Comparison of ENCODE assay signal across 15 mouse cellular contexts in the genomic region with DNA sequence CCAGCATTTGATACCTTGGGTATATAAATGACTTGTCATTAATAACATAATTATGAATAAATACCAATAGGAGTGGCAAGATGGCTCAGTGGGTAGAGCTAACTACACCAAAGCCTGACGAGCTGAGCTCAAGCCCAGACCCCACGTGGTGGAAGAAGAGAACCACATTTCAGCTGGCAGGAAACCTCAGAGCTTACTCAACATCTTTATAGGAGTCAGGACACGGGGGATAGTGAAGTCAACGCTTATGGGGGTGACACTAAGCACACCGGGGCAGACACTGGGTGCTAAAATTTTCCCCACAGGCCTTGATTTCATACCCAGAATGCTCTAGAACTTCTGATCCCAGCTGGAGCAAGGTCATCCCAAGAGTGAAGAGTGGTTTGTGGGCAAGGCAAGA.
"Had no signal": no experiment of that assay in that cellular context is flagged by ENCODE, and none has a peak within 500 bp of the region (broad histone marks: within the 10 kb centered on the region; RNA-seq: fewer than 3 reads in every experiment).

No protein-coding gene starts in this region.

- H3K36me3 ChIP-seq: kidney, embryonic 15.5 days; limb, embryonic 13.5 days; midbrain, embryonic 10.5 days; neural tube, embryonic 15.5 days had no signal

- ATAC-seq: lung, postnatal 0 days had no signal

- H3K27me3 ChIP-seq: kidney, embryonic 15.5 days; limb, embryonic 13.5 days; neural tube, embryonic 15.5 days had no signal

- DNase-seq: kidney, adult 2 months; left cerebral cortex, postnatal 4 days; lung, adult 2 months; lung, postnatal 36 days; midbrain, embryonic 14.5 days; right cerebral cortex, adult 18-20 months; right cerebral cortex, postnatal 25 days had no signal

- H3K27ac ChIP-seq: kidney, embryonic 15.5 days; limb, embryonic 13.5 days; liver, embryonic 14.5 days; midbrain, embryonic 10.5 days; neural tube, embryonic 15.5 days; stomach, postnatal 0 days had no signal

- H3K4me3 ChIP-seq: kidney, embryonic 15.5 days; limb, embryonic 13.5 days; midbrain, embryonic 10.5 days; myocyte; neural tube, embryonic 15.5 days had no signal

- H3K4me1 ChIP-seq: limb, embryonic 13.5 days; midbrain, embryonic 10.5 days; neural tube, embryonic 15.5 days had no signal
